Mouse (Mus musculus) G1E (cell line): ENCODE data around the gene Creg1.

ENCODE experiments used
- CTCF ChIP-seq: IDR thresholded peaks from 2 replicates; pipeline ENCODE4 v1.5.1; 2012; ENCODE audit warnings: low read depth, low read length, inconsistent platforms, mixed read lengths
- GATA1 ChIP-seq: IDR thresholded peaks from 2 replicates; pipeline ENCODE4 v1.6.1; 2012; ENCODE audit warnings: borderline replicate concordance, low read length, inconsistent platforms, mixed read lengths
- POLR2AphosphoS5 ChIP-seq: IDR thresholded peaks from 2 replicates; pipeline ENCODE4 v1.6.1; 2012; ENCODE audit warnings: low read depth, low read length, inconsistent platforms; ENCODE audit not compliant: insufficient replicate concordance

DNA sequence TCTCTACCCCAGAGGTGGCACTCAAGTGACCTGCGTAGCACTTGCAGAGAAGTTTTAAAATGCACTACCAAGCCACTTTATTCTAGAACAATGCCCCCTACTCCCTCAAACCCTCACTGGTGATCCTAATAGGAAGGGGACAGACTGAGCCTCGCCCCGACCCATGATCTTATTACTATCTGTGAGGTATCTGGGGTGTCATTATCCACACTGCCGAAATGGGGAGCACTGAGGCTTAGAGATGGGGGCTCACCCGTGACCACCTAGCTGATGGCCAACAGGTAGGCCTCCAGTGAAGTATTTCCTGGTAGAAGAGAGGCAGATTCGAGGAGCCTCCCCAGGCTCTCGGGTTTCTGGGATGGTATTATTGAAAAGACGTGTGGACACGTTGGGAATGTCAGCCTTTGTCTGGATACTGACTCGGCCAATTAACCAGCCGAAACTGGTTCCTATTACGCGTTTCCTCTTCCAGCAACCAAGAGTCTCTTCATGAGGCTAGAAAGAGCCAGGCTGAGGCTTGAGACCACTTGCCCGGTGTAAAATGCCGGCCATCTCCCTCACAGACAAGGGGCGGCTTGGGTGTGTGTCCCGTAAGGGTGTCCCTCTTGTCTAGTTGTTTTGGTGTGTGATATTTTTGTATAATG is 2.2 kb downstream of the Creg1 start:
- no peak for TF ChIP-seq GATA1
- TF ChIP-seq CTCF: no peak
- no peak for TF ChIP-seq POLR2AphosphoS5
